Mouse (Mus musculus) heart, adult 8-10 months (tissue): ENCODE measurements around the gene Plxna1. TPM values are rescaled to one million over a fixed set of nuclear protein-coding genes. Genes with fewer than 3 reads are reported as not detected.

Experiments used
- DNase-seq: peaks from one replicate; pipeline ENCODE4 v3.0.0; 2022; ENCODE audit warnings: low spot score
- total RNA-seq, 4 experiments: library from RNA; stranded (reverse); gene quantifications; 2 replicates each; pipeline ENCODE4 v1.2.4; 2022

The Plxna1 gene
- total RNA-seq = 10 to 100 TPM; 15.9 to 28.7 (median 20.2) TPM

DNA sequence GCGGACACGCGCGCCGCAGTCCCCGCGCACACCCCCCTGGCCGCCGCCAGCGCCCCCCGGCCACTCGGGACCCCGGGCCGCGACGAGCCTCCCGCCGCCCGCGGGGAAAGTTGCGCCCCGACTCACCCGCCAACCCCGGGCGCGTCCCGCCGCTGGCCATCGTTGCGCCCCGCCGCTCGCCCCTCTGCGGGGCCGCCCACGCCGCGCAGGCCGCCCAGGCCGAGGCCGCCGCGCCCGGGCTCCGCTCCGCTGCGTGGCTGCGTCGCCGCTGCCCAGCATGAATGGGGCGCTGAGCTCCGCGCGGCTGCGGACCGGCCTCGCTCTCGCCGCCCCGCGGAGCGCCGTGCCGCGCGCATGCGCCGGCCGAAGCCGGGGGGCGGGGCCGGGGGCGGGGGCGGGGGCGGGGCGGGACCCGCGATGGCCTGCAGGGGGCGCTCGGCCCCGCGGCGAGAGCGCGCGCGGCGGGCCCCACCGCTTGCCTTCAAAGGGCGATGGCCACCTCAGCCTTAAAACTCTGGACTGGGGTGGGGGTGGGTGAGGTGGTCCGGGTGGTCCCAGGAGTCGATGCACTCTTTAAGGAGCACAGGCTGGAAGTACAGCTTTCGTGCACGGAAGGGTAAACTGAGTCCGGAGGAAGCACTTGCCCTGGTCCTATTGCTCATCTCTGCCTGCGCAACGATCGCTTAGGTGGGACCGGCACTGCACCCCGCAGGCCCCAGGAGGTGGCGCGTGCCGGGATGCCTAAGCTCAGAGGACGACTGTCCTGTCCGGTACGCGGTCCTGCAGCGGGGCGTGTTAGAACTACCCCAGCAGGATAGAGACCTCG, at the start of gene Plxna1:
TSS of gene Plxna1 (minus strand) at position 340 of the 826 bp plus-strand sequence.
- no peak for DNase-seq

DNA sequence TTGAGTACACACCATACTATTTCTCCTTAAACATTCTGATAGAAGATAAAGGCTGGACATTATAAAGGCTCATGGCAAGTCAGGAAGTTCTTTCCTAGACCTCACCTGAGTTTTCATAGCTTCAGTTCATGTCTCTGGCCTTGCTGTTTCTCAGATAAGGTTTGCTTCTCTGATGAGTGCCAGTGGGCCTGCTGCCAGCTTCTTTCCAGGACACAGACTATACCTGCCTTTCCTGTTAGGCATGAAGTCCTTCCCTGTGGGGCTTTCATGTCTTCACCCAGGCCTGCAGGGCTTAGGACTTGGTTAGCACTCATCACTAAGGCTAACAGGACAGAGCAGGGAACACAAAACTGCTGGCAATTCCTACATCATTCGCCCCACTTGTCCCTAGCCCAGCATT, 46.6 kb upstream of the Plxna1 start:
- DNase-seq = no peak

DNA sequence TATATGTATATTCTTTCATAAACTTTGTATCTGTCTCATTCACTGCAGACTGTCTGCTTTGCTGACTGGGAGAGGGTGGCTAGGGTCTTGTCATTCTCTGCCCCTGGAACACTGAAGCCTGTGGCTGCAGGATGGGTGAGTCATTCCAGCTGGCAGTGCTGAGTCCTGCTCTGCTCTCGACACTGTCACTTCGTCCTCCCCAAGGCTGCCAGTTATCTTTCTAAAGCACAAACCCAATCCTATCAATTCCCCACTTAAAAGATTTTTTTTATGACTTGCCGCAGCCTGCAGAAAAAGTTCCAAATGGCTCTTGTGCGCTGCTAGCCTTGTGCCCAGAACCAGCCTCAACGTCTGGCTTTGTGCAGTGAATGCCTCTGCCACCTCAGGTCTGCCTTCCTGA, 45.8 kb upstream of the Plxna1 start:
- no peak for DNase-seq

DNA sequence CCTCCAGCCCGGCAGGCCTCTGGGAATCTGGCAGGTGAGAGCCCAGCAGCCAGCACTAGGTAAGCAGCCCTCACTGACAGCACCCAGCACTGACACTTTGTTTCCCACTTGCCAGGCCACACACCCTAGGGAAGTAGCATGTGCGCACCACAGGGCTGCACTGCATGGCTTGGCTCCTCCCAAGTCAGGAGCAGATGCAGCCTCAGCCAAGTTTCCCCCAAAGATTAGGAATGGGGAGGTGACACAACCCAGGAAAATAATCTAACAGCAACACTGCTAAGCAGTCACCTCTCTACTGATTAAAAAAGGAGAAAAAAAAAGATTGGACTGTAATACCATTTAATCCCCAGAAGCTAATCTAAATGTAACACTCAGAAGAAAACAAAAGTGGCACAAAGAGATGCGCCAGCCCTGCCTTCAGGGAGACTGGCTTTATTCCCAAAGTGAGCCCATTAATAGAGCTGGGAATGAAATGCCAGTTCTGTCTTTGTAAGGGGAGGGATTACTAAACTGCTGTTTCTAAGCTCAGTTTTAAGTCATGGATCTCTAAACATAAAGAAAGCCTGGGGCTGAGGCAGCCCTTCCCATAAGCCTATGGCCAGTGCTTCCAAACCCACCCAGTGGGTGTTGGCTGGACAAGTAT, 44.9 kb upstream of the Plxna1 start:
- DNase-seq = no peak

DNA sequence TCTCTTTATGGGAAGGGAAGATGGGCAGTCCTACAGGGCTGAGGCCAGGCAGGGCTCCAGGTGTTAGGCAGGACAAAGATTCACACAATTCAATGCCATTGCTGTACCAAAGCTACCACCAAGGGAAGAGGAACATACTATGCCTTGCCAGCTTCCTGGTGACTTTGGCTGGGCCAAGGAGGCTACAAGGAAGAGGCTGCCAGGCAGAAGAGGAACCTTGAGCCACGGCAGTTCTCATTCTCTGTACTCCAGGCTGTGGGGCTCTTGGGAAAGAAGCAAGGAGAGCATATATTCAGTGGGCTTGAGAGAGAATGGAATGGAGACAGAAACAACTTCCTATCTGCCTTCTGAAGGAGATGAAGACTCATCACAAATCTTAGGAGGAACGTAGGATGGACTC, 42.5 kb upstream of the Plxna1 start:
- DNase-seq = no peak

DNA sequence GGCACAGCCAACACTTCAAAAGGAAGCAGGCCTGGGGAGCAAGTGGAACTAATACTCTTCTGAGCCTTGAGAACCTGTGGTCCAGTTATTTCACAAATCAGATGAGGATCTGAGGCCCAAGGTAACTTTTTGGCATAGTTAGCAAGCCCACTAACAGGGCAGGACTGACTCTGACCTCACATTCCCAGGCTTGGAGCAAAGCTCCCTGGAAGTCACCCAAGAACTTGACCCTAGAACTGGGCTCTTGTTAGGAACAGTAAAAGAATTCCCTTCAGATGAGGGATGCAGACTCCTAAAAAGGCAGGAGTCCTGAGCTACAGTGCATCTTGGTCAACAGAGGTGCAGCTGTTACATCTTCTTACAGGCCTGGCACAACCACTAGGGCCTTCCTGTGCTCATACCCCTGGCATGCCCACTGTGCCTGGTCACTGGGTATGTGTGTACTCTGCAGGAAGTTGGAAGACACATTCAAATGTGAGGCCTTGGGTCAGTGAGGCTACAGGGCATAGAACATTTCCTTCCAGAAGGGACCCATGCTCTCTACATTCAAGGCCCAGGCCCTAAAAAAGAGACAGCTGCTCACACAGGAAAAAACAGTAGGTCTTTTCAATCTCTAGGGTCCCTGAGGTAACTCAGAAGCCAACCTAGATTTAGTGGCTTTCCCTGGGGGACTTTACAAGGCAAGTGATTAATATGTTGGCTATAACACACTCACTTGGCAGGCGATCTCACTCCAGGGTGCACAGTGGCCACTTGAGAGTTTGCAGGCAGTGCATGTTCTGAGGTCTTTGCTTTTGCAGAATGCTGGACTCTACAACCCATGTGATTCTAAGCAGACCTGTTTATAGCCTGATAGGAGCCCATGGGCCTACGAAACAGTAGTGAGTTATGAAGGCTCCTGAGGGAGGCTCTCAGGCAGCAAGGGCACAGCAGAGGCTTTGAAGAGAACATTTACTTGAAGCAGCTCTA, 41.1 kb upstream of the Plxna1 start:
- no peak for DNase-seq

DNA sequence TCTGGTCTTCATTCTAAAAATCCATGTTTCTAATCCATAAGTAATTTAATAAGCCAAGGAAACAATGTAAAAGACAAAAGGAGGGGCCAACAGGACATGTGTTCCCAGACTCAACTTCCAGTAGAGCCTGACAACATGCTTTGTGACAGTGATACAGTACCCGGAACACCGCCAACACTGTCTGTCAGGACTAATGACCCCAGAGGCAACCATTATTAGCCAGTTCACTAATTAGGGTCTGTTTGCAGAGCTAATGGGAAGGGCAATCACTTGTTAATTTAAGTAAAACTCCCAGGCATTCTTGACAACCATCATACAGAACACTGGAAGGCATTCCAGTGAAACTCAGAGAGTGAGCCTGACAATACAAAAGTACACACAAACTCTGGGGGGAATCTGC, 40.0 kb upstream of the Plxna1 start:
- DNase-seq = no peak

DNA sequence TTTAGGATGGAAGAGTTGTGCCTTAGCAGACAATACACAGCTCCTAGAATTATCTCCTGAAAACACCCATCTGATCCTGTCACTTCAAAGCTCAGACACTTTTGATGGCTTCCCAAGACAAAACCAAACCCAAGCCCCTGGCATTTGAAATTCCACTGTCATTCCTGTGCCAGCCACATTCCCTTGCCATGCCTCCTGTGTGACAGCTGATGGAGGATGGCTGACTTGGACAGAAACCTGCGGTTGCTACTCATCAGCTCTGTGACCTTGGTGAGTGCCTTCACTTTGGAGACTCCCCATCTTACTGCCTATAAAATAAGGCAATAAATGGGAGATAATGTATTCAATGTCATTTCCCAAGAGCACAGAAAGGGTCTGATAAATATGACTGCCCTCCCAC, 37.1 kb upstream of the Plxna1 start:
- DNase-seq = no peak

DNA sequence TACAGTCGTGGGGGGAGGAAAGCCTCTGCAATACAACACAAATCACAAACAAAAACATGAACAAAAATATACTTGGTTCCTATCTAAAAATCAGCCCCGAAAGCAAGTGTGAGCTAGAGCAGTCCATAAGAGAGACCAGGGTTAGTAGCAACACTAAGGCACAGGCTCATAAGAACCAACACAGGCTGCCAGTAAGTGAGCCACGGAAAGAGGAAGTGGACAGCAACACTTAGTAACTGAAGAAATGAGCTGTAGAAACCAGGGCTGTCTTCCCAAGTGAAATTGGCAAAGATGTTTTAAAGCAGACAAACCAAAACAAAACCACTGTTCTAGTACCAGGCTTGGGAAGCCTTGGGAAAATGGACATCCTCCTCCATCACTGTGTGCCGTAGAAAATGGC, 35.5 kb upstream of the Plxna1 start:
- DNase-seq = no peak

DNA sequence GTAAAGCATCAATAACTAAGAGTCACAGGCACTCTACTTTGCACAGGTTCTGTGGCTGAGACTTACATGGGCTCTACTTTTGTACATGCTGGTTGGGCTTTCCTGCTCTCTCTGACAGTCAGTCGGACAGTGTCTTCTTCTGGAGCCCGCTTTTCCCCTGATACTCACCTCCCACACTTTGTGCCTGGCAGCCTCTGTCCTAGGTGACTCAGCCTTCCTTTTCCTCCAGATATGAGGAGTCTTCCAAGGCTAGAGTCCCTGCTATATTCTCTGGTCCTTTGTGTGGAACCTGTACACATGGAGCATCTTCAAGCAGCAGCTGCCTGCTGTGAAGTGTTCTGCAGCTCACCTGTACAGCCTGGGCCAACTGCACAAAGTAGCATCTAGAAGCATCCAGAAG, 31.4 kb upstream of the Plxna1 start:
- no peak for DNase-seq

DNA sequence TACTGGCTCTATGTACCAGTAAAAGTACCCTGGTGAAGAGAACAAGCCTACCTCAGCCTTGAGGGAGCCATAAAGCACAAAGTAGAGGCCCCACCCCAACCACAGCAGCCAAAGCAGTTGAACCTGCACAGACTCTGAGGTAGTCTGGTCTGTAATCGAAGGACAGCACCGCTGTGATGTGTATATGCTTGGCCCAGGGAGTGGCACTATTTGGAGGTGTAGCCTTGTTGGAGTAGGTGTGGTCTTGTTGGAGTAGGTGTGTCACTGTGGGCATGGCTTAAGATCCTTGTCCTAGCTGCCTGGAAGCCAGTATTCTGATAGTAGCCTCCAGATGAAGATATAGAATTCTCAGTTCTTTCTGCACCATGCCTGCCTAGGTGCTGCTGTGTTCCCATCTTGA, 29.8 kb upstream of the Plxna1 start:
- no peak for DNase-seq

DNA sequence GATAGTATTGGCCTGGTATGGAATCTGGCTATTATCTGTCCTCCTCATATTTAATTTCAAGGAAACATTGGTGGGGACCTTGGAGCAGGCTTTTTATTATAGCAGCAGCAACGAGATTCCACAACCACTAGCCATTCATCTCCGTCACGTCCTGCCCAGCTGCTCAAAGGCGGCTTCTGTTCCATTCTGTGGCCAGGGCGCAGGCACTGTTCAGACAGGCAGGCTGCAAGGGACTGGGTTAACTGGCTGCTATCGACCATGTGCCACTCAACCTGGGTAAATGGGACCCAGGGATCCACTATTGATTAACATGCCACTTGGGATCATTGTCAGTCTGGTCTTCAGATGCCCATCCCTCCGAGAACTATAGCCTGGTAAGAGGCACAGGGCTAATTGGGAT, 27.4 kb upstream of the Plxna1 start:
- no peak for DNase-seq

DNA sequence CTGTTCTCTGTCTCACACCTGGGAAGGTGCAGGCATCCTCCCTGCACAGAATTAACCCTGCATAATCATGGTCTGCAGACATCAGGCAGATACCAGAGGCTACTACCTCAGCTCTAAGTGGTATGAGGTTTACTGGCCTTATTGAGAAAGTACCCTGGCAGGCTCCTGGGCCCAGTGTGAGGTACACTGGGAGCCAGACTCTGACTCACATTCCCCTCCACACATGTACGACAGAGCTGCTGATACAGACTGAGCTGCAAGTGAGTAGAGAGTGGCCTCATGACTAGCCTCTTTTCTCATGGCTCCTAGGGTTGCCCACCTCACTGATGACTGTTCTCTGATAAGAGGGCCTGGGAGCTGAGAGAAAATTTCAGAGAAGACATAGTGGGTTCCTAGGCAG, 24.5 kb upstream of the Plxna1 start:
- no peak for DNase-seq

DNA sequence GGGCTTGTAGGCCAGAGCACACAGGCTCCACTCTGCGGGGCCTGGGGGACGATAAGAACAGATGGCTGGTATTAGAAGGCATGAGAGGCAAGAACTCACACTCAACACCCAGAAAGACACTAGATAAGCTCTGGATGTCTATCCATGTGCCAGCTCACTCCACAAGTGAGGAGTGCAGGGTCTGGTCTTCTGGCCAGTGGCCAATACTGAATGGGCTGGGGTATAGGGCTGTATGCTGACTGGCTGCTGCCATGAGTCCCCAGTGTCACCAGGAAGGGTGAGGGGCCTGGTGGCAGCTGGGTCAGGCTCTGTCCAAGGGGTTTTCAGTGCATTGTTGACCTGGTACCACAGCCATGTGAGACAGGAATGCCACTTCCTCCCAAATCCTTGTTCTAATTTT, 22.3 kb upstream of the Plxna1 start:
- DNase-seq = no peak

DNA sequence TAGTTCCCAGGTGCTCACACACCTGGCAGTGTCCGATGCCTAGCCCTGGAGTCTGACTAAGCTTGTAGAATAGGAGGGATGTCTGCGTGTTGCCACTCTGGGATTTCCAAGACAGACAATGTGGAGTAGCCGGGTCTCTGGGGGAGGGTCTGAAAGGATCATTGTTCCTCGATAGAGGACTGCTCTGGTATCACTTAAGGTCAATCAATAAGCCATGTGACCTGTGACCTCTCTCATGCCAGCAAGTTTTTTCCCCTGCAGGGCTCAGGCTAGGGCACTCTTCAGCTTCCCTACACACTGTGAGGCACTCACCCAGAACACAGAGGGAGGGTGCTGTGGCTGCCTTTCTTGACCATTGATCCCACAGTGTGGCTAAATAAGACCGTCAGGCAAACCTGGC, 19.4 kb upstream of the Plxna1 start:
- DNase-seq = no peak

DNA sequence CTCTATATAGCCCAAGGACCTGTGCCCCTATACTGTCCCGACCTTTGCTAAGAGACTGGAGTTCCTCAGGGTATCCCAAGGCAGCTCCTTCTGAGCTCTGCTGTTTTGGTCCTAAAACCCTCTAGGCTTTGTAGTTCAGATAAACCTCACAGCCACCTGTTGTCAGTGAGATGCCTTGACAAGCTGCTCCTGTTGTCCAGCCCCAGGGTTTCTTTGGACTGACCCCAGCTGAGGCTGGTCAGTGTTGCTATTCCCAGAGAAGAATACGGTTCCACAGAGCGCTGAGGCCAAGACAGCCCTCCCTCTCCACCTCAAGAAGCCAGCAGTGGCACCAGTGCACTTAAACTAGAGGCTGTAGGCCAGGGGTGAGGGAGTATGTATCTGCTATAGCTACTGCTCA, 18.8 kb upstream of the Plxna1 start:
- no peak for DNase-seq

DNA sequence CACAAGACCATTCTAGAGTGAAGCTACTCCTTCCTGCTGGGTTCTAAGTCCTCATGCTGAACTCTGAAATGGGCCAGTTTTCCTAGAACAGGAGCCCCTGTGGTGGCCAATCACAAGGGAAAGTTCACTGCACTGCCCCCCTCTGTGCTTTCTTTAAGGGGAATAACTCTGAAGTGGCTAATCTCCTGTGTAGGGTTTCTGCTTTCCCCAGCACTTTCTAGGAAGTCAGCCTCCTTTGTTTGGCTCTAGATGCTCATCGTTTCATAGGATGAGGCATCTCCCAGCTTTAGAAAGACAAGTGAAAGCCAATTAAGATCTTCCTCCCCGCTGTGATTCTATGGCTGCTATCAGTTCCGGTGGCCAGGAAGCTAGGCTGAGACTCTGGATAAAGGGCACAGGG, 18.3 kb upstream of the Plxna1 start:
- no peak for DNase-seq

DNA sequence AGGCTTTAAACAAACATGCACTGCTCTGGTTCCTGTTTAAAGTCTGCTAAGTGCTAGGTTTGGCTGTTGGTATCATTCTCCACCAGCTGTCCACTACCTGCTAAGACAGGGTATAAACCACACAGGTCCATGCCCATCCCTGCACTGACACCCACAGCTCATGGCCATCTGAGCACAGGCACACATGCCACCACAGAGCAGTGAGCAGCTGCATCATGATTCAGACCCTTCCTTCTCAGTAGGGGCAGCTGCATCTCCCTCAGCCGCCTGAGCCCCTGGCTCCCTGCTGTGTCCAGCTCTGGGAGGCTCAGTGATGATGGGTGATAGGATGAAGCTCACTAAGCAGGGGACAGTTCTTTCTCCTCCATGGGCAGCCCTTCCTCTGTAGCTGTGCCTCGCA, 15.8 kb upstream of the Plxna1 start:
- no peak for DNase-seq

DNA sequence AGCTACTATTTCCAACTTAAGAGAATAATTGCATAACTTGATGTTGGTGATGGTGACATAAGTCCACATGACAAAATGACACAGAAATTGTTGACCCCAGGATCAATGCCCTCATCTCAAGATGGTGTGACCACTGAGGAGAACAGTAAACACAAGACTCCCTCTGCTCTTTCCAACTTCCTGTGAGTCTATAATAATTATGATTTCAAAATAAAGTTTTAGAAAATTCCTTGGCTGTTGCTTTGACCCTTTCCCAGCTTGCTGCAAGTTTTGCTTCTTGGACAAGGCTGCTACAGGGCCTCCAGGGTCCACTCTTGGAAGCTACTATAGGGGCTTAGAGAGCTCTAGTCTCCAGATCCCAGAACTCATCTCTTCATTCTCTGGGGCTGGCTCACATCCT, 6.4 kb upstream of the Plxna1 start:
- DNase-seq = no peak

DNA sequence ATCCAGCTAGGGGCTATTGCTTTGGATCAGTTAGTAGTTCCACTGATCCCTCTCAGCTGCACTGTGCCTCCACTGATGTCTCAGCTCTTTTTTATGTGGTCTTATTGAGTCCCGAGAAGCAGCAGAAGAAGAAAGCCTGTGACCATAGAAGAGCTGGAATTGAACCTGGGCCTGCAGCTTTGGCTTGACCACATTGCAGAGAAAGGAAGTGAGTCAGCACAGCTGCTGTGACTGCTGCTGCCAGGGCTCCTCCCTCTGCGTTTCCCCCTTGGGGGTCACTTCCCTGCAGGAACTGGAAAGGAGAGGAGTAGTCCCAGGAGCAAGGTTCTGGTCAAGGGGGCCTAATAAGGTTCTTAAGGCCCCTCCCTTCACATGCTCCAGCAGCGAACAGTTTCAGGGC, 1.9 kb upstream of the Plxna1 start:
- DNase-seq = peak; percentile 57

DNA sequence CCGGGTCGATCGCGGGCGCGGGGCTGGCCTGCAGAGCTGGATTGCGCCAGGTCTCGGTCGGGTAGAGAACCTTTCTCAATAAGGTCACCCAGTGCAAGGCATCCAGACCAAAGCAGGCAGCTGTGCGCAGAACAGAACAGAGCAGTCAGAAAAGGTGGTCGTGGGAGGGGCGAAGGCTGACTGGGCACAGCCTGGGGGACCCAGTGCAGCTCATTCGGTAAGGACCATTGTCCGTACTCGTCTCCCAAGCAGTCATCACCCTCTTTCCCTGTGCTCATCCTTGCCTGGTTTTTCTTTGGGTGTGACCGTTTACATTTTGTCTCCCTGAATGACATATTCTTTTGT, 659 bp upstream of the Plxna1 start:
- DNase-seq = no peak
